Mouse (Mus musculus): ENCODE data around the gene Eme2. TPM values are rescaled to one million over a fixed set of nuclear protein-coding genes. Genes with fewer than 3 reads are reported as not detected.
A peak's percentile ranks its signal among the peaks of the same experiment; 100 is the strongest.

The Eme2 gene
- total RNA-seq, 1 experiment from 2014 or later: 26.3 TPM

DNA sequence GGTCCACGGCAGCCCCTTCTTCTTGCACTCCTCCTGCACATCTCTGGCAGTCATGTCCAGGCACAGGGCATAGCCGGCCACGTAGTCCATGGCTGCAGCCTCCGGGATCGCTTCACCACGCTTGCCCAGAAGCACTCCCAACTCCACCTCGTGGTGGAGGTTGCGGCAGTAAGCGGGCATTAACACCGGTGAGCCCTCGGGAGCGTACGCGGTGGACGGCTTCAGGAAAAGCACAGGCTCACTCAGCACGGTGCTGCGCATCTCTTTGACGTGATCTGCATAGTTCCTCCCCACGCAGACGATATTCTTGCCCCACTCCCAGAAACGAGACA lies 45.2 kb downstream of the Eme2 start:
- no peak; the same call in 1 of the 2 replicates for ATAC-seq (ENCODE audit: extremely low read depth, insufficient number of reproducible peaks, low FRiP score, poor library complexity, severe bottlenecking)

DNA sequence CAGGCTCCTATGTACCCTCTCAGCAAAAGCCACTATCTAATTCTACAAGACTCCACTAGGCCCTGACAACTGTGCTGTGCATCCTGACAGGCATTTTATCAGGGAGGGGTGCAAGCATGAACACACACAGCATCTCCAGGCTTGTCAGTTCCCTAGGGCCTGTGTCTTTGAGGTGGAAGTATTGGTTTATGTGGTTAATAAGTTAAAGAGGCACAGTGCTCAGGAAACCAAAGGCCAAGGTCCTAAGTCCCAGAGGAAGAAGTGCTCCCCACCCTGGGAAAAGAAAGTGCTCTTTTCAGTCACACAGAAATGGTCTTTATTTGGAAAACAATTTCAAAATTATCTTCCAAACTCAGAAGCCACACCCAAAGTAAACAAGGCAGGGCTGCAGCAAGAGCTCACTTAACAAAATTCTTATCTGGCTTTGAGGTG lies 46.3 kb downstream of the Eme2 start:
- no peak for ATAC-seq (ENCODE audit: extremely low read depth, insufficient number of reproducible peaks, low FRiP score, poor library complexity, severe bottlenecking)

DNA sequence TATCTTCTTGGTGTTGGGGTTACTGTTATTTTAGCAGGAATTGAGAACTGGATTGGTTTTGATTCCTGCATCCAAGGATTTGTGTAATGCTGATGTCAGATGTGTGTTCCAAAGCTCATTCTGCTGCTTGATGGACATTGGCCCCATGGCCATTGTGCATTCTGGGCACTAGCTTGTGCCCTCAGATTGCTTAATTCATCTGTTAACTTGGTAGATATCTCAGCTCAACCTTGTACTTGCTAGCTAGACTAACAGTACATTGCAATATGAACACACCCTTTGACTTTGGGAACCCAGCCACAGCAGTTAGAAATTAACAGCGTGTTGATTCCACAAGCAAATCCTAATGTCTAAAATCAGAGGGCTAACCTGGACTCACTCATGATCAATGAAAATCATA lies 47.5 kb downstream of the Eme2 start:
- no peak for ATAC-seq (ENCODE audit: extremely low read depth, insufficient number of reproducible peaks, low FRiP score, poor library complexity, severe bottlenecking)

DNA sequence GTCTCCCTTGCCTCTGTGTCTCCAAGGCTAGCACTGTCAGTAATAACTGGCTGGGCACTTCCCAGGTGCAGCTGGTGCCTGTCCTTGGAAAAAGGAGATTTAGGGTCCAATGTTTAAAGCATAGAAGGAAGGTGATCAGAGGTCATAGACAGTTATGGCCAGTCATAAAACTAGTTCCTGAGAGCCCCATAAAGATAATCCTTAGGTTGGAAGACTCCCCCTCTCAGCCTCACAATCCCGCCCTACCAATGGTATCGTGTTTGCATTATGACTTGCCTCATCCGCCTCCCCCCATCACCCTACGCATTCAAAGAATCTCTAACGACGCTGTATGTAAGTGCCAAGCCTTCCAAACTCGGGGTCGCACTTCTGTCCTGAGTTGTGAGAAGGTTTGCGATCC lies 50.4 kb downstream of the Eme2 start:
- no peak for ATAC-seq (ENCODE audit: extremely low read depth, insufficient number of reproducible peaks, low FRiP score, poor library complexity, severe bottlenecking)

DNA sequence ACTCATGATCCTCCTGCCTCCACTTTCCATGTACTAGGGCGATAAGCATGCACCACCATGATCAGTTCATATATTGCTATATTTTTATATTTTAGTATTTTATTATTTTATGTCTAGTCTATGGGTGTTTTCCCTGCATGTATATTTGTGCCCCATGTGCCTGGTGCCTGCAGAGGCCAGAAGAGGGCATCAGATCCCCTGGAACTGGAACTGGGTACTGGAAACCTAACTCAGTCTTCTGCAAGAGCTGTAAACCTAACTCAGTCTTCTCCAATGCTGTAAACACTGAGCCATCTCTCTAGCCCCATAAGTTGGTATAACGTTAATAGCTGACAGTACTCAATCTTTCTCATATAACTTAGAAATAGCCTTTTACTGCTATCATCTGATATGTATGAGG lies 52.3 kb downstream of the Eme2 start:
- ATAC-seq (ENCODE audit: extremely low read depth, insufficient number of reproducible peaks, low FRiP score, poor library complexity, severe bottlenecking): no peak

DNA sequence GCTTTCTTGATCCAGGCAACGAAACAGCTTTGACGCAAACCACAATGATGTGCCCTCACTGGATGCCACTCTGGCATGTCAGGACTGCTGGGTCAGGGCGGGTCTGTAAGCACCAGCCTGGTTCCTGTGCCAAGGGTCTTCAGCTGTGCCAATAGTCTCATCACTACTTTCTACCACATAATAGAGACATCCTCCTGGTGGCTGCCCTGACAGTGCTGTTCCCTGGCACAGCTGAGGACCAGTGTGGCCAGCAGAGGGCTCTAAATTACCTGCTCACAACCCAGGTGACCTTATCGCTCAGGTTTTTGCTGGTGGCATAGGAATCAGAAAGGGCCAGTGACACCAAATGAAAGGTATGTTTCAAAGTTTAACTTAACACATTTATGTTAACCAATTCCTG lies 53.8 kb downstream of the Eme2 start:
- ATAC-seq (ENCODE audit: extremely low read depth, insufficient number of reproducible peaks, low FRiP score, poor library complexity, severe bottlenecking): peak; percentile 39; the same call in 1 of the 2 replicates

DNA sequence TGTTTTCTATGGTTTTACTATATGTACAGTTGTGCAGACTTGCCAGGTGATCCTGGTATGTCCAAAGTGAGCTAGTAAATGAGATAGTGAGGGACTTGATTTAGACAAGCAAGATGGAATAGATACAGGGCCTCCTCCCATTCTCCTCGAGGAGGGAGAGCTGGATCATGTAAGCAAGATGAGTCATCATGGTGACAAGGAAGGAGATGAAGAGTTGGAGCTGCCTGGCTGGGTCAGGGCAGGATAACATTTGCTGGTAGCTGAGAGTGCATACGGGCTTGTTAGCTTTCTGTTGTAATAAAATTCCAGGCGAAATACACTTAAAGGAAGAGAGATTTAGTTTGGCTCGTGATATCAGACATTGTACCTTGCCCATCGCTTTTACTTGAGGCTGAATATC lies 54.5 kb downstream of the Eme2 start:
- no peak for ATAC-seq (ENCODE audit: extremely low read depth, insufficient number of reproducible peaks, low FRiP score, poor library complexity, severe bottlenecking)

DNA sequence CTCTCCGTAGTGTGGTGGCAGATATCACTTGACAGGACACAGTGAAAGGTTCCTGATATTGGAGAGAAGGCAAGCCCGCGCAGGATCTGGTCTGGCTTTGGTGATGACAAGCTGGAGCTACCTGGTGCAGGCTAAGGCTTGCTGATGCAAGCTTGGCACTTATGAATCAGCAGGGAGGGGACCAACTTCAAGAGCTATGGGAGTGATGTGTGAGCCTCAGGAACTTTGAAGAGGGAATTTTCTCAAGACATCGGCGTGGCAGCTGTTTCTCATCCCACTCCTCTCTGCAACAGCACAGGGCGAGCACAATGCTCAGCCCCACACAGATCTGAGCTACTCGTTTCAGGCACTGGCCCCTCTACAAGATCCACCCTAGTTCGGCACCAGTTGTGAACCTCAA lies 55.0 kb downstream of the Eme2 start, which contains the start of gene Hagh:
TSS of gene Hagh (plus strand) at position 302 of the 400 bp plus-strand sequence.
- no peak for ATAC-seq (ENCODE audit: extremely low read depth, insufficient number of reproducible peaks, low FRiP score, poor library complexity, severe bottlenecking)

Other genes starting within 250 kb of the Eme2 start
- gene Slc9a3r2, start 244.8 kb downstream of the Eme2 start, total RNA-seq (2017): 0.37 and 0.58 TPM in 2 replicates
- not detected in 2 replicates for gene Npw, start 236.6 kb downstream of the Eme2 start, total RNA-seq (2017)
- gene Zfp598, start 225.4 kb downstream of the Eme2 start, total RNA-seq (2017): 17.6 and 21.4 TPM in 2 replicates
- 0.25 TPM in 1 of 2 replicates, not detected in the other for gene Syngr3, start 205.1 kb downstream of the Eme2 start, total RNA-seq (2017)
- gene Gfer, start 198.9 kb downstream of the Eme2 start, total RNA-seq (2017): 17.1 and 23.3 TPM in 2 replicates
- 0.86 and 1.6 TPM in 2 replicates for gene Noxo1, start 198.9 kb downstream of the Eme2 start, total RNA-seq (2017)
- gene Tbl3, start 187.4 kb downstream of the Eme2 start, total RNA-seq (2017): 10.1 and 10.4 TPM in 2 replicates
- gene Rnf151, start 177.0 kb downstream of the Eme2 start, total RNA-seq (2017): 0.86 TPM in 1 of 2 replicates, not detected in the other
- gene Rps2, start 177.0 kb downstream of the Eme2 start, total RNA-seq (2017): 574 and 580 TPM in 2 replicates
- 107 and 119 TPM in 2 replicates for gene Ndufb10, start 170.6 kb downstream of the Eme2 start, total RNA-seq (2017)
- gene Rpl3l, start 167.3 kb downstream of the Eme2 start, total RNA-seq (2017): 1.5 and 4.0 TPM in 2 replicates
- 818 and 923 TPM in 2 replicates for gene Msrb1, start 158.4 kb downstream of the Eme2 start, total RNA-seq (2017)
- gene Hs3st6, start 142.1 kb downstream of the Eme2 start, total RNA-seq (2017): 0.58 TPM in 1 of 2 replicates, not detected in the other
- gene Meiob, start 90.8 kb downstream of the Eme2 start, total RNA-seq (2017): not detected in 2 replicates
- 17.9 and 28.0 TPM in 2 replicates for gene Hagh, start 54.9 kb downstream of the Eme2 start, total RNA-seq (2017)
- gene Fahd1, start 44.7 kb downstream of the Eme2 start, total RNA-seq (2017): 2.9 and 4.0 TPM in 2 replicates
- not detected in 2 replicates for gene Igfals, start 29.1 kb downstream of the Eme2 start, total RNA-seq (2017)
- gene Nubp2, start 8.7 kb downstream of the Eme2 start, total RNA-seq (2017): 26.3 and 32.4 TPM in 2 replicates
- gene Spsb3, start 8.4 kb downstream of the Eme2 start, total RNA-seq (2017): 19.7 and 24.6 TPM in 2 replicates
- gene Mrps34, start within 50 bp of the Eme2 start, total RNA-seq (2017): 9.4 and 15.3 TPM in 2 replicates
- gene Nme3, start 1.4 kb upstream of the Eme2 start, total RNA-seq (2017): 26.1 and 34.3 TPM in 2 replicates
- 115 and 127 TPM in 2 replicates for gene Mapk8ip3, start 41.9 kb upstream of the Eme2 start, total RNA-seq (2017)
- 20.0 and 20.6 TPM in 2 replicates for gene Jpt2, start 65.6 kb upstream of the Eme2 start, total RNA-seq (2017)
- gene Cramp1l, start 120.7 kb upstream of the Eme2 start, total RNA-seq (2017): 18.3 and 20.7 TPM in 2 replicates
- 40.9 and 48.3 TPM in 2 replicates for gene Ift140, start 121.0 kb upstream of the Eme2 start, total RNA-seq (2017)
- gene Tmem204, start 188.5 kb upstream of the Eme2 start, total RNA-seq (2017): not detected in 2 replicates
- 17.4 and 19.6 TPM in 2 replicates for gene Telo2, start 220.9 kb upstream of the Eme2 start, total RNA-seq (2017)
- not detected in 2 replicates for gene Ptx4, start 225.7 kb upstream of the Eme2 start, total RNA-seq (2017)
- 21.5 and 25.0 TPM in 2 replicates for gene Clcn7, start 238.3 kb upstream of the Eme2 start, total RNA-seq (2017)

All from neutrophil, adult 5-6 weeks (primary cell).